Mouse (Mus musculus): ENCODE measurements around the gene Nek1.

GRCm38 (mm10) chr8:61121631-61122030 lies 128.6 kb downstream of the Nek1 start:
- TF ChIP-seq CTCF (IDR thresholded peaks at IDR 0.05; ENCODE audit: control insufficient read depth, insufficient read depth, insufficient read length) (no peak), CEBPB (IDR thresholded peaks at IDR 0.05; ENCODE audit: low read depth) (no peak), USF1 (IDR thresholded peaks at IDR 0.05; ENCODE audit: low read depth) (no peak), MYOG (IDR thresholded peaks at IDR 0.05; ENCODE audit: control insufficient read depth, extremely low read depth, insufficient read length) (no peak), MAX (IDR thresholded peaks at IDR 0.05) (no peak)
